Mouse (Mus musculus) urinary bladder, adult 18-20 months (tissue): ENCODE results near the gene Blvrb.

Source experiments
- DNase-seq, 2 experiments: peaks; one replicate each; pipeline ENCODE4 v3.0.0; 2022; ENCODE audit warnings: low spot score in 2 of 2, mixed read lengths in 2 of 2

The Blvrb gene

DNA sequence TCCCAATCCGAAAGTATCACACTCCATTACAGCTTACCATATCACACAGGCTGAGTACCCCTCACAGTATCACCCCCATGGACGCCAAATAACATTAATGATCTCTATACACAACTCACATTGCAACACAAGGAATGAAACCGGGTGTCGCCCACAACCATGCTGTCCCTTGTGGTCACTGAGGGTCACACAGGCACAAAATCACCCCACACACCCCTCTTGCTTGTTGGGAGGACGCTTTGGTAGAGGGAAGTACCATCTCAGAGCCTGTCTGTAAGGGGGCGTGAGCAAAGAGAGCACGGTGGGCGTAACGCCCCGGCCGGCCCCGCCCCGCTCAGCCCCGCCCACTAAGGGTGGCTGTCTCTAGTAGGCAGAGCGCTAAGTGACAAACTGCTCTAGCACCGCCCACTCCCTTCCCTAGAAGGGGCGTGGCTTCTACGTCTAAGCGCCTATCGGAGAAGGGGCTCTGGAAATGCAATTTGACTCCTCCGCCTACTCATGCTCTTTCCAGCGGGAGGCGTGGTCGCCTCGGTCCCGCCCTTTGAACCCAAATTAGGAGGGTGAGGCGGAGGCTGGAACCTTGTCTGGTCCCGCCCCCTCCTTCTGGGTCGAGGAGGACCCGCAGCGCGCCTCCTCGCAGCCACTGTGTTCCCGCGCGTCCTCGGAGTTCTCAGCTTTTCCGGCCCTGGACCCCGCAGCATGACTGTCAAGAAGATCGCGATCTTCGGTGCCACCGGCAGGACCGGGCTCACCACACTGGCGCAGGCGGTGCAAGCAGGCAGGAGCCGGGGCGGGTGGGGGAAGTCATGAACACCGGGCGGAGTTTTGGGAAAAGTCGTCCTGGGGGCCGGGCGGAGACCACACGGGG lies at the start of gene Blvrb, which contains the start of gene Sptbn4:
Gene Blvrb (plus strand): TSS at position 560 of the 868 bp plus-strand sequence.
Gene Sptbn4 (minus strand): TSS at position 268 of the 868 bp plus-strand sequence.
- DNase-seq = peak; percentile 95 to 99

DNA sequence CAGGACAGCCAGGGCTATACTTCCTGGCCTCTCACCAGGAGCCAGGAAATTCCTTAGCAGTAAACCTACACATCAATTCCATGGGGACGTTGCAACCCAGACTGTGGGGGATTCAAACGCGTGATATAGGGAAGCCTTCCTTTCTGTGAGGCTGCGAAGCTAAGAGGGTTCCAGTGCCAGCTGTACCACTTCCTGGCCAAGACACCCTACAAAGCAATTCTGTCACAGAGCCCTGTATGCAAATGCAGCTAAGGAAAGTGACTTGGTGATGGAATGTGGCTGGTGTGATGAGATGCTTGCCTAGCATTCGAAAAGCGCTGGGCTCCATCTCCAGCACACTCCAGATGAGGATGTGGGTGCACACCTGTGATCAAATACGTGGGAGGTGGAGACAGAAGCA lies 47.2 kb upstream of the Blvrb start:
- DNase-seq = no peak

- peak; percentile 15 to 58 for DNase-seq
These were observed 45.1 kb upstream of the Blvrb start for GRCm38 (mm10) chr7:27402675-27403074.

DNA sequence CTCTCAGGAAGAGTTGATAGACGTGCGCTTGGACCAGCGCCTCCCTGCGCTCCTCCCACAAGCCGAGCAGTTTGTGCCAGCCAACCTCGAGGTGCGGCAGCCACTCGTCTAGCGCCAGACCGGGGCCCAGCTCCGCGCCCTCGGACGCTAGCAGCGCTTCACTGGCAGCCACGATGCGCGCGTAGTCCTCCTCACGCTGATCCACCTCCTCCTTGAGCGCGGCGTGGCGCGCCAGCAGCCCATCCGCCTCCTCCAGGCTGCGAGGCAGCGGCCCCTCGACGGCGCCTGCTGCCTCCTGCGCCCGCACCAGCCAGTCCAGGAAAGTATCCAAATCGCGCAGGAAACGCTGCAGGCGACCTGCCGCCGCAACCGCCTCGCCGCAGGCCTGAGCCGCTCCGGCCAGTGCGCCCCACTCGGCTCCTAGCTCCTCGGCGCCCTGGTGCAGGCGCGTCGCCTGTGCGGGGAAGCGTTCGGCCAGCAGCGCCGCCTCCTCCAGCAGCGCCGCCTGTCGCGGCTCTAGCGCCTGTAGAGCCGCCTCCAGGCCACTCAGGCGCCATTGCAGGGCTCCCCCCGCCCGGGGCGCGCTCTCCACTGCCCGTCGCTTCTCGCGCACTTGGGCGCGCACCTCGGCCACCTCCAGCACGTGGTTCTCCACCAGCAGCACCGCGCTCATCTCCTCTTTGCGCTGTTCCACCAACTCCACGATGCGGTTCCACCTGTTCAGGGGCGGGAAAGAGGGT lies 43.4 kb upstream of the Blvrb start:
- DNase-seq = no peak

- DNase-seq = no peak
These were observed 41.3 kb upstream of the Blvrb start for GRCm38 (mm10) chr7:27406481-27406880.

GRCm38 (mm10) chr7:27407816-27408215 lies 40.0 kb upstream of the Blvrb start:
- DNase-seq = no peak

DNA sequence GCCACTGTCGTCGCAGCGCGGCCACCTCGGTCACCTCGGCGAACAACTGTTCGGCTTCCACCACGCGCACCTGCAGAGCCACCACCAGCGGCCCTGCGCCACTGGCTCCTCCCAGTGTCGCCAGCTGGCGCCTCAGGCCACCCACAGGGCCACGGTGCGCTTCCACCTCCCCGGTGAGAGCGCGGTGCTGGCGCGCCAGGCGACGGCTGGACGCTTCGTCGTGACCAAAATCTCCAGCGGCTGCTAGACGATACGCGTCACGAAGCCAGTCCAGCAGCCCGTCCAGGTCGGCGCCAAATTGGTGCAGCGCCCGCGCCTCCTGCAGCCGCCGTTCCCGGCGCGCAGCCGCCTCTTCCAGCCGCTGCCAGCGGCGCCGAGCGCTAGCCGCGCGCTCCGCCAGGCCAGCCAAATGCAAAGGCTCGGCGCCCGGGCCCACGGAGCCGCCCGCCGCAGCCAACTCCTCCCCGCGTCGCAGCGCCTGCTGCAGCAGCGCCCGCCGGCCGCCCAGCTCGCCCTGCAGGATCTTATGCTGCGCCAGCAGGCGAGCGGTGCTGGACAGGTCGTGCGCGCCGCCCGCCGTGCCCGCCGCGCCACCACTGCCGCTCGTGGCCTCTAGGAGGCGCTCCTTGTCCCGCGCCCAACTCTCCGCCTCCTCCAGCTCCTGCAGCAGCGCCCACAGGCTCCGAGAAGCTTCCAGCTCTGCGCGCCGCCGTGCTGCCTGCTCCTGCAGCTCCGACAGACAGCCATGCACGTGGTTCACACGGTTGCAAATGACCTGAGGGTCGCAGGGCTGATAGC lies 39.2 kb upstream of the Blvrb start:
- DNase-seq = peak; percentile 64 to 77

DNA sequence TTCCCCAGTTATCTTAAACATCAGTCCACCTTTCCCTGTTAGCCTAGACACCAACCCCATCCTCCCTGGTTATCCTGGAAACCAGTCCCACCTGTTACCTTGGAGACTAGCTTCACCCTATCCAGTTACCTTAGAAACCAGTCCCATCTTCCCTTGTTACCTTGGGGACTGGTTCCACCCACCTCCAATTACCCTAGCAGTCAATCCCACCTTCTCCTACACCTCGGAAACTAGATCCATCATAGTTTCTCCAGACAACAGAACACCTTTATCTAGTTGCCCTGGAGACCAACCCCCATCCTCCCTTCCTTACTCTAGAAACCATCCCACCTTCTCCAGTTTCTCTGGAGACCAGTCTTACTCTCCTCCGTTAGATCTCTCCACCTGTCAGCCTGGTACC lies 30.6 kb upstream of the Blvrb start:
- no peak for DNase-seq

DNA sequence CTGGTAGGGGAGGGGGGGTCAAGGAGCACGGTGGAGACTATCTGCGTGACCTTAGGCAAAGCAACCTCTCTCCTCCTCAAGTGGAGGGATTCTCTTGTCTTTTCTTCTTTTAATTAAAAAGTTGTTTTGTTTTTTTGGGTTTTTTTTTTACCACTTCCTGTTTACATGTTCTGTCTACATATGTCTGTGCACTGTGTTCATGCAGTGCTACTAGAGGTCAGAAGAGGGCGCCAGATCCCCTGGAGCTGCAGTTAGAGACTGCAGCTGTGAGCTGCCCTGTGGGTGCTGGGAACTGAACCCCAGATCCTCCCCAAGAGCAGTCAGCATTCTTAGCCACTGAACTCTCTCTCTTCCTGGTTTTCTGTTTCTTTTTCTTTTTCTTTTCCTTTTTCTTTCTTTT lies 28.7 kb upstream of the Blvrb start:
- no peak for DNase-seq

DNA sequence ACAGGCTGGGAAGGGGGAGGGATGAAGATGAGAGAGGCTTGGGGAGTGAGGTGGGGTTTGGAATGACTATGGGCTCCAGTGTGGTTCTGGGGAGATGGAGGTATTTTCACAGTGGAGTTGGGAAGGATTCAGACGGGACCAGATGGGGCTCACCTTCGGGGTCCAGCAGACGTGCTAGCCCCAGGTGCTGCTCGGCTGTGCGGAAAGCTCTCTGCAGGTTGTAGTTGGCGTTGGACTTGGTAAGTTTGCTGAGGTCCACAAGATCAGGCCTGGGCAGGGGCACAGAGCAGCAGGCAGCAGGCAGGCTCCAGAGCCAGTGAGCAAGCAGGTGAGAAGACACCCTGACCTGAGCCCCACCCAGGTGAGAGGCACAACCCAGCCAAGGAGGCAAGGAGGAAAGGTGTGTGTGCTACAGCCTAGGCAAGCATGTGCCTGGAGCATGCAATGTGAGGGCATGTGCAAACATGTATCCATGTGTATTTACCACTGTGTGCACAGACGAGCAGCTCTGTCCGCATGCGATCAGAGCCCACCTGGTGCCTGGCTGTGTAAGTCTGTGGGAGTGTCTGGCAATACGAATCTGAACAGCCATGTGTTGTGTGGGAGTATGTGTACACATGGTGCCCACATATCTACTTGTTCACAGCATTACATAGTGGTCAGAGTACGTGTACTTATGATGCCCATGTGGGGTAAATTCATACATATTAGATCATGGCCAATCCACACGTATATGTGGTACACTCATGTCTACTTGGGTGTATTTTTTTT lies 24.0 kb upstream of the Blvrb start:
- no peak for DNase-seq

DNA sequence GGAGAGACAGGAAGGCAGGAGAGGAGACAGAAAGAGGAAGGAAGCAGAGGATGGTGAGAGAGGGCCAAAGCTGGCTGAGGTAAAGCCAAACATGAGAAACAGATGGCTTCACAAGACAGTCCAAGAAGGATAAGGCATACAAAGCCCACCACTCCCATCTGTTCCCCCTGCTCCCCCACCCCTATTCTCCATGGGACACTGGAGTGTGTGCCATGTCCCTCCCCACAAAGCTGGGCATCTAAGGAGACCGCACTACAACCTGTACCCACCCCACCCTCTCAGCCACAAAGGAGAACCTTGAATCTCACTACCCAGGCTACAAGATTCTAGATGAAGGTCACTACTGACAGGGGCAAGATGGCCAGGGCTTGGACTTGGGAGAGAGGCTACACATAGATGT lies 20.4 kb upstream of the Blvrb start:
- no peak for DNase-seq

- no peak for DNase-seq
These were observed 19.8 kb upstream of the Blvrb start for GRCm38 (mm10) chr7:27428002-27428401.

GRCm38 (mm10) chr7:27429135-27429534 lies 18.6 kb upstream of the Blvrb start:
- DNase-seq = no peak

DNA sequence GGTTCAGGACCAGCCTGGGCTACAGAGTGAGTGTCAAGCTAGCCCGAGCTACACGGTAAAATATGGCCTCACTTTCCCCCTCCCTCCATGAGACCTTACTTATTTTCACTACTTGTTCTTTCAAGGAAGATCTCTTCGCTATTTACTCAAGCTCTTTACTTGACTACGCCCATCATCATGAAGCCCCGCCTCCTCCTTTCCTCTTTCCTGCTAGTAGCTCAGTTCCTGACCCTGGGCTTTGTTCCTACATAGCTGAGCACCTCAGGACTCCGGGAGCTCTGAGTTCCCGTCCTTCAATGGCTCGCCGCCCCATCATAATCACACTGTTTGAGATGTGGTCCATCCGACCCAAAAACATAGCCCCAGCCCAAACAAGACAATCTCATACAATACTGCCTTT lies 14.4 kb upstream of the Blvrb start:
- no peak for DNase-seq

DNA sequence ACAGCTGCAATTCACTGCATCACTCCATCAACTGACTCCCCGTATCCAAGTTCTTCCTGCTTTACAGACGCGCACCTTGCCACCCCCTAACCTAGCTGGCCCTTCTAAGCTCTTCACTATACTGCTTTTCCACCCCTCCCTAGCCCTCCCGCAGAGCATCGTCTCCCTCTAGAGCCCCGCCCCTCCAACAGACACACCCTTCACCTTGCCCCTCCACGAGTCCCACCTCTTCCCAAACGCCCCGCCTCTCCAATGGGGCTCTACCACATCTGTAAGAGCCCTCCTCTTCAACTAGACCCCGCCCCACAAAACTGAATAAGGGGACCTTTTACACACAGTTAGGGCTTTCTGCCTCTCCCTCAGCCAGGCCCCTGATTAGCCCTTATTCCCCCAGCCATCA lies 14.0 kb upstream of the Blvrb start:
- DNase-seq = no peak

DNA sequence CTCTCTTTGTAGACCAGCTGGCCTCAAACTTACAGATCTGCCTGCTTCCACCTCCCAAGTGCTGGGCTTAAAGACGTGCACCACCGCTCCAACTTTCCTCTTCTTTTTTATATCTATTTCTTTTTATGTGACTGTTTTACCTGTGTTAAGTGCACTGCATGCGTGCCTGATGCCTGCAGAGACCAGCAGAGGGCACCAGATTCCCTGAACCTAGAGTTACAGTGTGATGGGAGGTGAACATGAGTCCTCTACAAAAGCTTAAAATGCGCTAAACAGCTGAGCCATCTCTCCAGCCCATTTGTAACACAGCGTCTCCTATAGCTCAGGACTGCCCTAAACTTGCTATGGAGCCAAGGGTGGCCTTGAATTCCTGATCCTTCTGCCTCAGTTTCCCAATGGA lies 10.2 kb upstream of the Blvrb start:
- DNase-seq = no peak

DNA sequence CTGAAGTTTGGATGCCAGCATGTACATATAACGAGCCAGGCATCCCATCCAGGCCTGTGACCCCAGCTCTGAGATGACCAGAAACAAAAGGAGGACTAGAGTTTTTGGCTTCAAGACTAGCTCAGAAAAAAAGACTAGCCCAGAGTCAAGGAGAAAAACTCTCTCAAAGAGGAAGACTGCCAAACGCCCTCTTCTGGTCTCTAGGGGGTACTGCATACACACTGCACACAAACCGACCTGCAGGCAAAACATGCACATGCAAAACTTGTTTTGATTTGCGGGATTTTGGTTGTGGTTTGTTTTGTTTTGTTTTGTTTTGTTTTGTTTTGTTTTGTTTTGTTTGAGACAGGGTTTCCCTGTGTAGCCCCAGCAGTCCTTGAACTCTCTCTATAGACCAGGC lies 7.8 kb upstream of the Blvrb start:
- DNase-seq = no peak

GRCm38 (mm10) chr7:27446051-27446450 lies 1.7 kb upstream of the Blvrb start:
- DNase-seq = no peak

- no peak for DNase-seq
These were observed 1.0 kb upstream of the Blvrb start for GRCm38 (mm10) chr7:27446521-27447418.
